Mouse (Mus musculus): ENCODE results near the gene Ino80e.

The Ino80e gene

GRCm38 (mm10) chr7:126809723-126810369 lies 52.3 kb downstream of the Ino80e start:
- no peak for DNase-seq (ENCODE audit: low spot score)

GRCm38 (mm10) chr7:126808703-126809455 lies 53.3 kb downstream of the Ino80e start:
- peak; percentile 83 for DNase-seq (ENCODE audit: low spot score)

DNA sequence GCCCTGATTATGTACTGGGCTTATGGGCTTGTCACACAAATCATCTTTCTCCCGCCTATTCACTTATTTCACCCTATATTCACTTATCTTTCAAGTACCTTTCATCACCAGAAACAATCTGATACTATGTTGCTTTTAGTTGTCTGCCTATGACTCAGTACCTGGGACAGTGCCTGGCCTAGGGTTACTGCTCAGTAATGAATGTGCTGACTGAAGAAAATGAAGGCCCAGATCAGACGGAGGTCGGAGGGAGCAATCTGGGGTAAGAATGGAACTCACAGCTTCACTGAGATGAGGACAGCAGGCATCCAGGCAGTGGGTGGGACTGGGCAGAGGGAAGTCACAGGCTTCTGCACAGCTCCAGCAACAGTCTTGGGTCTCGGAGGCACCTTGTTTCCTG lies 54.8 kb downstream of the Ino80e start:
- DNase-seq (ENCODE audit: low spot score): no peak

- DNase-seq (ENCODE audit: low spot score): no peak
Measured at GRCm38 (mm10) chr7:126806956-126807355, 55.2 kb downstream of the Ino80e start.

DNA sequence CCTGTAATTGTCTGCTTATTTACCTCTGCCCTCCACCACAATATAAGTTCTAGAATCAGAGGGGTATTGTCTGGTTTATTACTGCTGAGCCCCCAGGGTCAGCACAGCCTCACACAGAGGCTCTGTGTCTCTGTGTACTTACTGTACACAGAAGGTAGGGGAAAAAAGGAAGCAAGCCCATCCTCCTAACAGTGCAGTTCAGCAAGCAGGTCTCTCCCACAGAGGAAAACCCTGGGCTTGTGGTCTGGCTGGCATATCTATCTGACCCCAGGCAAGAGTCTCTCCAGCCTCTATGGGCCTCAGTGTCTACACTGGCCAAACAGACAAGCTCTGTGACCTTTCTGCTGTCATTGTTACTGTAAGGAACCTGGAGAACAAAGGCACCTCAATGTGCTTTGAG lies 58.4 kb downstream of the Ino80e start:
- DNase-seq (ENCODE audit: low spot score): no peak

DNA sequence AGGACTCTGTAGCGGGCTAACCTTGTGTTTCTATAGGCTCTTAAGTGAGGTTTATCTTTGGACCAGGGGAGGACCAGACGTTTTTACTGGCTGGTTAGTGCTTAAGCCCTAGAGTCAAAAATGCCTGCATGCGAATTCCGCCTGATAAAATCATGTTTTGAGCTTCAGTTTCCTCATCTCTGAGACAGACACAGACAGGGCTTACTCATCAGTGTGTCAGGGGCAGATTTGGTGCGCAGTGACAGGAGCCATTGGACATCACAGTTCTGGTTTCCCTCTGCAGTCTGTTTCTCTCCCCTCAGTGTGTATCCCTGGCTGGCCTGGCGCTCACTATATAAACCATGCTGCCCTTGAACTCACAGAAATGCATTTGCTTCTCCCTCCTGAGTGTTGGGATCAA lies 59.0 kb downstream of the Ino80e start:
- no peak for DNase-seq (ENCODE audit: low spot score)

GRCm38 (mm10) chr7:126802134-126802889 lies 59.9 kb downstream of the Ino80e start:
- no peak for DNase-seq (ENCODE audit: low spot score)

GRCm38 (mm10) chr7:126801057-126801422 lies 61.1 kb downstream of the Ino80e start:
- no peak for DNase-seq (ENCODE audit: low spot score)

Data from left cerebral cortex, adult 11 months (tissue).